Mouse (Mus musculus) G1E (cell line): ENCODE data around the gene Rad18. TPM values are rescaled to one million over a fixed set of nuclear protein-coding genes. Genes with fewer than 3 reads are reported as not detected.

ENCODE experiments used
- ATAC-seq: 2 replicates; pipeline ENCODE4 v1.8.0; 2016; ENCODE audit warnings: mild to moderate bottlenecking; ENCODE audit not compliant: insufficient number of reproducible peaks, poor library complexity, low FRiP score, severe bottlenecking; ENCODE audit errors: extremely low read depth
- DNase-seq: peaks from one replicate; pipeline ENCODE4 v3.0.0; 2012; ENCODE audit warnings: low spot score
- H3K27me3 ChIP-seq: 2 replicates; pipeline ENCODE4 v1.6.1; 2012; ENCODE audit warnings: mild to moderate bottlenecking, low read length, inconsistent platforms; ENCODE audit not compliant: insufficient read depth
- H3K36me3 ChIP-seq: replicated peaks from 2 replicates; pipeline ENCODE3; 2012; ENCODE audit warnings: mild to moderate bottlenecking, inconsistent platforms
- H3K4me1 ChIP-seq: 2 replicates; pipeline ENCODE4 v1.6.1; 2012; ENCODE audit warnings: low read depth, low read length, inconsistent platforms, mixed read lengths; ENCODE audit not compliant: insufficient read depth
- H3K4me3 ChIP-seq: 2 replicates; pipeline ENCODE4 v1.5.1; 2012; ENCODE audit warnings: low read depth, mild to moderate bottlenecking, inconsistent platforms, low read length, moderate library complexity, mixed read lengths
- H3K9me3 ChIP-seq: replicated peaks from 2 replicates; pipeline ENCODE4 v1.6.1; 2012; ENCODE audit warnings: inconsistent platforms
- CTCF ChIP-seq: IDR thresholded peaks from 2 replicates; pipeline ENCODE4 v1.5.1; 2012; ENCODE audit warnings: low read depth, low read length, inconsistent platforms, mixed read lengths
- GATA1 ChIP-seq: IDR thresholded peaks from 2 replicates; pipeline ENCODE4 v1.6.1; 2012; ENCODE audit warnings: borderline replicate concordance, low read length, inconsistent platforms, mixed read lengths
- GATA2 ChIP-seq: IDR thresholded peaks from 2 replicates; pipeline ENCODE4 v1.6.1; 2012; ENCODE audit warnings: low read depth, low read length, inconsistent platforms, borderline replicate concordance
- POLR2AphosphoS5 ChIP-seq: IDR thresholded peaks from 2 replicates; pipeline ENCODE4 v1.6.1; 2012; ENCODE audit warnings: low read depth, low read length, inconsistent platforms; ENCODE audit not compliant: insufficient replicate concordance
- TAL1 ChIP-seq: conservative IDR thresholded peaks from 2 replicates; pipeline ENCODE4 v1.6.1; 2012; ENCODE audit warnings: low read depth, low read length, inconsistent platforms, mixed read lengths
- polyA plus RNA-seq: library from polyadenylated mRNA; stranded (reverse); fragments of >175 nt; gene quantifications from 2 replicates; pipeline ENCODE4 v1.2.3, GENCODE M21; 2012
- total RNA-seq, 2 experiments: library from RNA; stranded (forward) in 1 of 2; stranded (reverse) in 1 of 2; fragments of 200-1000 nt in 1 of 2; fragments of >200 nt in 1 of 2; fragmentation: Nextera tagmentation in 1 of 2; gene quantifications; 2 replicates each; pipeline ENCODE4 v1.2.3; 2014 to 2017

Rad18 gene
- total and polyA plus RNA-seq, 3 experiments: 2.7 to 93.8 (median 36.1) TPM

- peaks cover 65% of the 10 kb centered on the region for H3K36me3 ChIP-seq
- no peak overlapping the region for H3K4me3 ChIP-seq
- H3K27me3 ChIP-seq: no peaks in the 10 kb centered on the region
- no peak for ATAC-seq
- no peak for DNase-seq
- H3K9me3 ChIP-seq: no peaks in the 10 kb centered on the region
- H3K4me1 ChIP-seq: no peaks in the 10 kb centered on the region
- TF ChIP-seq POLR2AphosphoS5 (no peak), GATA1 (no peak), TAL1 (no peak), GATA2 (no peak), CTCF (no peak)
Measured at GRCm38 (mm10) chr6:112620027-112620426, 76.5 kb downstream of the Rad18 start.

- Histone ChIP-seq H3K27me3 (no peaks in the 10 kb centered on the region), H3K36me3 (peaks cover 54% of the 10 kb centered on the region), H3K4me3 (no peak overlapping the region), H3K4me1 (no peaks in the 10 kb centered on the region), H3K9me3 (no peaks in the 10 kb centered on the region)
- DNase-seq (no peak), ATAC-seq (no peak)
- no peak for TF ChIP-seq TAL1
- no peak for TF ChIP-seq GATA1
- no peak for TF ChIP-seq CTCF
Measured at GRCm38 (mm10) chr6:112617728-112618318, 78.7 kb downstream of the Rad18 start.

GRCm38 (mm10) chr6:112609027-112609426 lies 87.5 kb downstream of the Rad18 start:
- ATAC-seq: no peak
- no peak for TF ChIP-seq GATA1
- H3K36me3 ChIP-seq: peaks cover 3% of the 10 kb centered on the region

GRCm38 (mm10) chr6:112603866-112604265 lies 92.6 kb downstream of the Rad18 start:
- DNase-seq (no peak), ATAC-seq (no peak)
- no peak for TF ChIP-seq POLR2AphosphoS5
- TF ChIP-seq GATA2: no peak
- TF ChIP-seq TAL1: no peak
- Histone ChIP-seq H3K36me3 (no peaks in the 10 kb centered on the region), H3K4me1 (no peaks in the 10 kb centered on the region), H3K27me3 (no peaks in the 10 kb centered on the region), H3K4me3 (no peak overlapping the region), H3K9me3 (no peaks in the 10 kb centered on the region)

More at GRCm38 (mm10) chr6:112609027-112609426, 87.5 kb downstream of the Rad18 start:
- no peak for DNase-seq
- no peaks in the 10 kb centered on the region for H3K27me3 ChIP-seq
- no peaks in the 10 kb centered on the region for H3K9me3 ChIP-seq
- no peaks in the 10 kb centered on the region for H3K4me1 ChIP-seq
- no peak overlapping the region for H3K4me3 ChIP-seq

GRCm38 (mm10) chr6:112594971-112595370 lies 101.5 kb downstream of the Rad18 start:
- Histone ChIP-seq H3K36me3 (no peaks in the 10 kb centered on the region), H3K4me1 (no peaks in the 10 kb centered on the region), H3K4me3 (no peak overlapping the region), H3K27me3 (no peaks in the 10 kb centered on the region), H3K9me3 (peaks cover 3% of the 10 kb centered on the region)
- TF ChIP-seq GATA2 (no peak), TAL1 (no peak), CTCF (no peak), GATA1 (no peak), POLR2AphosphoS5 (no peak)
- no peak for DNase-seq
- no peak for ATAC-seq

GRCm38 (mm10) chr6:112587912-112588311 lies 108.6 kb downstream of the Rad18 start:
- ATAC-seq: no peak
- no peak for DNase-seq
- H3K4me3 ChIP-seq: no peak overlapping the region
- no peaks in the 10 kb centered on the region for H3K9me3 ChIP-seq
- H3K36me3 ChIP-seq: no peaks in the 10 kb centered on the region
- H3K4me1 ChIP-seq: no peaks in the 10 kb centered on the region
- H3K27me3 ChIP-seq: no peaks in the 10 kb centered on the region
- TF ChIP-seq GATA1 (no peak), TAL1 (no peak), POLR2AphosphoS5 (no peak), GATA2 (no peak), CTCF (no peak)

GRCm38 (mm10) chr6:112586999-112587398 lies 109.5 kb downstream of the Rad18 start:
- no peaks in the 10 kb centered on the region for H3K27me3 ChIP-seq
- TF ChIP-seq GATA2: no peak
- TF ChIP-seq GATA1: no peak
- no peak for TF ChIP-seq TAL1
- no peak for TF ChIP-seq CTCF
- DNase-seq (no peak), ATAC-seq (no peak)
- H3K4me3 ChIP-seq: no peak overlapping the region
- peaks cover 1% of the 10 kb centered on the region; the same call in 1 of the 2 replicates for H3K9me3 ChIP-seq
- H3K36me3 ChIP-seq: no peaks in the 10 kb centered on the region
- no peaks in the 10 kb centered on the region for H3K4me1 ChIP-seq
